Mouse (Mus musculus): ENCODE data around the gene Olfr353.

The Olfr353 gene

GRCm38 (mm10) chr2:36892836-36893235, at the start of gene Olfr353:
Gene Olfr353, minus strand, starts transcription at chr2:36892936.
- DNase-seq (ENCODE audit: low read depth, low spot score): no peak

- DNase-seq (ENCODE audit: low read depth, low spot score): no peak
Measured at GRCm38 (mm10) chr2:36936821-36937220, 44.1 kb upstream of the Olfr353 start, which contains the start of gene Olfr356. Gene Olfr356, plus strand, starts transcription at chr2:36937121.

DNA sequence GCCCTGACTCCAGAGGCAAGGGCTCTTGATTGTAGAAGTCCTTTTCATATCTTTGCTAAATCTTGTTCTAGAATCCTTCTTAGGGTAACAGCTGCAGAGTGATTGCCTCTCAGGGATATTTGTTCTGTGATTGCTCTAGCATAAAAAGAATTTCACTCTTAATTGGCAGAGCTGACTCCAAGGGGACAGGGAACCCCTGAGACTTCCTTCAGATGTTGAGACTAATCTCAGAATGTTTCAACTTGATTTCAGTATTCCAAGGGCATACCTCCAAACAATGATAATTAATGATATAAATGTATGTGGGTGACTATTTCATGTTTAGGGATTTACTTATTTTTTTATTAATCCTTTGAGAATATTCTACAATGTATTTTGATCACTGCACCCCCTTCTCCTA, 36.1 kb upstream of the Olfr353 start, which contains the start of gene Olfr355:
Olfr355 (minus strand) TSS at position 101 of the 400 bp plus-strand sequence.
- DNase-seq (ENCODE audit: low read depth, low spot score): no peak

GRCm38 (mm10) chr2:36905380-36905779, 12.6 kb upstream of the Olfr353 start, which contains the start of gene Olfr354:
Gene Olfr354, plus strand, starts transcription at chr2:36905680.
- no peak for DNase-seq (ENCODE audit: low read depth, low spot score)

GRCm38 (mm10) chr2:36897114-36897513, 4.4 kb upstream of the Olfr353 start:
- DNase-seq (ENCODE audit: low read depth, low spot score): no peak

GRCm38 (mm10) chr2:36868160-36868559, 24.6 kb downstream of the Olfr353 start, which contains the start of gene Olfr352:
Gene Olfr352, plus strand, starts transcription at chr2:36868460.
- DNase-seq (ENCODE audit: low read depth, low spot score): no peak

DNA sequence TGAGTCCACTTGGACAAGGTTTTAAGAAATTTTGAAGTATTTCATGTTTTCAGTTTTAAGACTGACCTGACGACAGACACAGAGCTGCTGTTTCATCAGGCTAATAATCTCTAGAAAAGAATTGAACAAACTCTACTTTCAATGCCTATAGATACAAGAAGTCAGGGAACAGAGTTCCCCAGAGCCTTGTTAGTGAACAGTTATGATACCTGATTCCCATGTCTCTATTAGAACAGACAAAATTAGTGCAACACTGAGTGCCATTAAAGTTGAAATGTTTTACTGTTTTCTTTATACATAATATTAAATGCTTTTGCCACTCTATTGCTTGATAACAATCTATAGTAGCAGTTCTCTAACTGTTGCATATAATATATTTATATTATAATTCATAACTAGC, 30.2 kb downstream of the Olfr353 start, which contains the start of gene Olfr351:
Olfr351 (minus strand) TSS at position 101 of the 400 bp plus-strand sequence.
- DNase-seq (ENCODE audit: low read depth, low spot score): no peak

DNA sequence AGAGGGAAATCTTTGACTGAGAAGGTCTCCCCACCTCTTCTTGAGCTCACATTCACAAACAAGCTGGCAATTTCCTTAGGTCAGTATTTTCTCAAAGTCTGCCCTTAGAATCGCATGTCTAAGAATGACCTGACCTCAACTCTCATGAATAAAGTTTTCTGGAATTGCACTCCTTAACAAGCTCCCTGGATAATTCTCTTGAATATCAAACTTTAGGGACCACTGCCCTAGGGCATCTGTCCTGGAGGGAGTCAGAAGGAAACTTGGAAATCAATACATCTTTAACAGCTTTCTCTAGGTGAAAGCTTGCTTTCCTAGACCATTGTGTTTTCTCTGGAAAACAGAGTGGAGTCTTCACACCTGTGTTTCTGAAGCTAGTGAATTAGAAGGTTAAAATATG, 46.7 kb downstream of the Olfr353 start, which contains the start of gene Olfr350:
Olfr350 (plus strand) TSS at position 301 of the 400 bp plus-strand sequence.
- no peak for DNase-seq (ENCODE audit: low read depth, low spot score)

Data from 3T3-L1 (cell line).